Mouse (Mus musculus): ENCODE data around the gene Aldh4a1. TPM values are rescaled to one million over a fixed set of nuclear protein-coding genes. Genes with fewer than 3 reads are reported as not detected.

Gene Aldh4a1
- total and polyA plus RNA-seq, 2 experiments from 2014 or later = 26.6 to 43.3 TPM

- H3K9ac ChIP-seq (replicated peaks; ENCODE audit: low read length) = 0 out of 2 replicates have a peak overlapping the region, but pooled peaks have one; percentile 17
- no peak for ATAC-seq
- H3K9me3 ChIP-seq (ENCODE audit: low read length) = no peaks in the 10 kb centered on the region
- 16% methylated on average over 24 of the region's 24 CpGs for WGBS
- peak overlapping the region; percentile 45 for H3K4me2 ChIP-seq (ENCODE audit: low read depth, low read length)
- H3K27ac ChIP-seq = peak overlapping the region; percentile 48; the same call in 1 of the 2 replicates
- peak overlapping the region; percentile 22 for H3K4me3 ChIP-seq (ENCODE audit: low read length)
- no peaks in the 10 kb centered on the region for H3K27me3 ChIP-seq (ENCODE audit: insufficient read depth, low read length)
- no peak for TF ChIP-seq CTCF (IDR thresholded peaks at IDR 0.05; ENCODE audit: low read depth)
- DNase-seq (ENCODE audit: low spot score) = peak; percentile 38
- peaks cover 2% of the 10 kb centered on the region; the same call in 1 of the 2 replicates for H3K4me1 ChIP-seq (ENCODE audit: insufficient read depth, low read length)
- peaks cover 28% of the 10 kb centered on the region for H3K36me3 ChIP-seq (ENCODE audit: insufficient read depth, low read length)
Measured at GRCm38 (mm10) chr4:139616276-139617000, 6.2 kb upstream of the Aldh4a1 start.

GRCm38 (mm10) chr4:139617001-139617364, 5.7 kb upstream of the Aldh4a1 start:
- H3K27ac ChIP-seq = 0 out of 2 replicates have a peak overlapping the region, but pooled peaks have one; percentile 15
- no peak overlapping the region for H3K9ac ChIP-seq (replicated peaks; ENCODE audit: low read length)
- DNase-seq (ENCODE audit: low spot score) = peak; percentile 43
- no peaks in the 10 kb centered on the region for H3K4me1 ChIP-seq (ENCODE audit: insufficient read depth, low read length)
- H3K4me2 ChIP-seq (ENCODE audit: low read depth, low read length) = peak overlapping the region; percentile 45
- 55% methylated on average over 3 of the region's 3 CpGs for WGBS
- no peaks in the 10 kb centered on the region for H3K27me3 ChIP-seq (ENCODE audit: insufficient read depth, low read length)
- no peaks in the 10 kb centered on the region for H3K9me3 ChIP-seq (ENCODE audit: low read length)
- H3K4me3 ChIP-seq (ENCODE audit: low read length) = no peak overlapping the region
- no peak for TF ChIP-seq CTCF (IDR thresholded peaks at IDR 0.05; ENCODE audit: low read depth)
- ATAC-seq = no peak
- H3K36me3 ChIP-seq (ENCODE audit: insufficient read depth, low read length) = peaks cover 28% of the 10 kb centered on the region

GRCm38 (mm10) chr4:139619765-139620164, 2.9 kb upstream of the Aldh4a1 start:
- Histone ChIP-seq H3K4me2 (ENCODE audit: low read depth, low read length) (no peak overlapping the region), H3K9me3 (ENCODE audit: low read length) (no peaks in the 10 kb centered on the region), H3K4me3 (ENCODE audit: low read length) (no peak overlapping the region), H3K9ac (replicated peaks; ENCODE audit: low read length) (no peak overlapping the region), H3K4me1 (ENCODE audit: insufficient read depth, low read length) (peaks cover 12% of the 10 kb centered on the region), H3K36me3 (ENCODE audit: insufficient read depth, low read length) (peaks cover 11% of the 10 kb centered on the region), H3K27ac (no peak overlapping the region), H3K27me3 (ENCODE audit: insufficient read depth, low read length) (no peaks in the 10 kb centered on the region)
- TF ChIP-seq CTCF (IDR thresholded peaks at IDR 0.05; ENCODE audit: low read depth) = no peak
- DNase-seq (ENCODE audit: low spot score) (no peak), ATAC-seq (no peak)
- 73% methylated on average over 6 of the region's 6 CpGs for WGBS

GRCm38 (mm10) chr4:139623434-139624115, 909 bp downstream of the Aldh4a1 start:
- no peaks in the 10 kb centered on the region for H3K9me3 ChIP-seq (ENCODE audit: low read length)
- no peak for ATAC-seq
- H3K27ac ChIP-seq = peak overlapping the region; percentile 94; the same call in 1 of the 2 replicates
- no peaks in the 10 kb centered on the region for H3K36me3 ChIP-seq (ENCODE audit: insufficient read depth, low read length)
- H3K4me1 ChIP-seq (ENCODE audit: insufficient read depth, low read length) = peaks cover 15% of the 10 kb centered on the region
- WGBS = 17% methylated on average over 21 of the region's 21 CpGs
- no peak for TF ChIP-seq CTCF (IDR thresholded peaks at IDR 0.05; ENCODE audit: low read depth)
- peak overlapping the region; percentile 72 for H3K4me2 ChIP-seq (ENCODE audit: low read depth, low read length)
- H3K9ac ChIP-seq (replicated peaks; ENCODE audit: low read length) = peak overlapping the region; percentile 70
- no peak for DNase-seq (ENCODE audit: low spot score)
- H3K4me3 ChIP-seq (ENCODE audit: low read length) = peak overlapping the region; percentile 74
- H3K27me3 ChIP-seq (ENCODE audit: insufficient read depth, low read length) = no peaks in the 10 kb centered on the region

- H3K36me3 ChIP-seq (ENCODE audit: insufficient read depth, low read length) = no peaks in the 10 kb centered on the region
- H3K9ac ChIP-seq (replicated peaks; ENCODE audit: low read length) = peak overlapping the region; percentile 70
- no peak for TF ChIP-seq CTCF (IDR thresholded peaks at IDR 0.05; ENCODE audit: low read depth)
- no peak overlapping the region for H3K27ac ChIP-seq
- H3K4me2 ChIP-seq (ENCODE audit: low read depth, low read length) = peak overlapping the region; percentile 72
- DNase-seq (ENCODE audit: low spot score) (no peak), ATAC-seq (no peak)
- no peaks in the 10 kb centered on the region for H3K9me3 ChIP-seq (ENCODE audit: low read length)
- H3K4me1 ChIP-seq (ENCODE audit: insufficient read depth, low read length) = peaks cover 15% of the 10 kb centered on the region
- peak overlapping the region; percentile 74 for H3K4me3 ChIP-seq (ENCODE audit: low read length)
- no peaks in the 10 kb centered on the region for H3K27me3 ChIP-seq (ENCODE audit: insufficient read depth, low read length)
- 52% methylated on average over 5 of the region's 5 CpGs for WGBS
Measured at GRCm38 (mm10) chr4:139624116-139624489, 1.4 kb downstream of the Aldh4a1 start.

GRCm38 (mm10) chr4:139624706-139625105, 2.0 kb downstream of the Aldh4a1 start:
- Histone ChIP-seq H3K27ac (no peak overlapping the region), H3K4me1 (ENCODE audit: insufficient read depth, low read length) (peaks cover 15% of the 10 kb centered on the region), H3K9ac (replicated peaks; ENCODE audit: low read length) (peak overlapping the region; percentile 70; the same call in 1 of the 2 replicates), H3K27me3 (ENCODE audit: insufficient read depth, low read length) (no peaks in the 10 kb centered on the region), H3K9me3 (ENCODE audit: low read length) (no peaks in the 10 kb centered on the region), H3K36me3 (ENCODE audit: insufficient read depth, low read length) (no peaks in the 10 kb centered on the region), H3K4me2 (ENCODE audit: low read depth, low read length) (peak overlapping the region; percentile 72), H3K4me3 (ENCODE audit: low read length) (peak overlapping the region; percentile 74; the same call in 1 of the 2 replicates)
- TF ChIP-seq CTCF (IDR thresholded peaks at IDR 0.05; ENCODE audit: low read depth) = no peak
- 59% methylated on average over 10 of the region's 10 CpGs for WGBS
- peak; percentile 27 for DNase-seq (ENCODE audit: low spot score)
- ATAC-seq = no peak
